Mouse (Mus musculus) thymus, adult 2 months (tissue): Measurements from ENCODE around the gene Slc39a1. TPM values are rescaled to one million over a fixed set of nuclear protein-coding genes. Genes with fewer than 3 reads are reported as not detected.

Experiments
- DNase-seq: peaks from one replicate; pipeline ENCODE4 v3.0.0; 2021
- H3K27ac ChIP-seq: fragments of 200-500 bp; 2 replicates; pipeline ENCODE4 v1.5.1; 2012; ENCODE audit warnings: low read length, control low read depth; ENCODE audit not compliant: control insufficient read depth, insufficient read depth
- H3K27me3 ChIP-seq: fragments of 200-500 bp; 2 replicates; pipeline ENCODE4 v1.6.1; 2012; ENCODE audit warnings: mild to moderate bottlenecking, low read length, moderate library complexity, mixed read lengths; ENCODE audit not compliant: control insufficient read depth, insufficient read depth
- H3K36me3 ChIP-seq: fragments of 200-500 bp; 2 replicates; pipeline ENCODE4 v1.6.1; 2012; ENCODE audit warnings: mild to moderate bottlenecking, low read length, moderate library complexity; ENCODE audit not compliant: control insufficient read depth, insufficient read depth
- H3K4me1 ChIP-seq: fragments of 200-500 bp; replicated peaks from 2 replicates; pipeline ENCODE4 v1.6.1; 2012; ENCODE audit warnings: low read length; ENCODE audit not compliant: control insufficient read depth, insufficient read depth
- H3K4me3 ChIP-seq: fragments of 200-500 bp; 2 replicates; pipeline ENCODE4 v1.5.1; 2012; ENCODE audit warnings: mild to moderate bottlenecking, low read length, control low read depth, moderate library complexity; ENCODE audit not compliant: control insufficient read depth, insufficient read depth
- CTCF ChIP-seq: fragments of 200-500 bp; IDR thresholded peaks from 2 replicates; pipeline ENCODE4 v1.5.1; 2012; ENCODE audit warnings: mild to moderate bottlenecking, control low read depth, low read length, moderate library complexity, borderline replicate concordance; ENCODE audit not compliant: control insufficient read depth, poor library complexity, insufficient read depth; ENCODE audit errors: extremely low read depth
- POLR2A ChIP-seq: fragments of 200-500 bp; IDR thresholded peaks from 2 replicates; pipeline ENCODE4 v1.6.1; 2012; ENCODE audit warnings: mild to moderate bottlenecking, low read length, control low read depth, moderate library complexity; ENCODE audit not compliant: control insufficient read depth, poor library complexity, insufficient read depth; ENCODE audit errors: extremely low read depth
- WGBS: fragments of 180-500 bp; shearing (Covaris S2); methylation state at CpG from one replicate; pipeline ENCODE4 v1.1.7; 2018; 5-methylcytosine and 5-hydroxymethylcytosine counted together
- polyA plus RNA-seq: library from polyadenylated mRNA; depleted of rRNA; stranded (reverse); fragments of >200 nt; gene quantifications from 2 replicates; pipeline ENCODE4 v1.2.3, GENCODE M21; 2012

Gene Slc39a1
- polyA plus RNA-seq, 1 experiment, result 68.5 TPM

DNA sequence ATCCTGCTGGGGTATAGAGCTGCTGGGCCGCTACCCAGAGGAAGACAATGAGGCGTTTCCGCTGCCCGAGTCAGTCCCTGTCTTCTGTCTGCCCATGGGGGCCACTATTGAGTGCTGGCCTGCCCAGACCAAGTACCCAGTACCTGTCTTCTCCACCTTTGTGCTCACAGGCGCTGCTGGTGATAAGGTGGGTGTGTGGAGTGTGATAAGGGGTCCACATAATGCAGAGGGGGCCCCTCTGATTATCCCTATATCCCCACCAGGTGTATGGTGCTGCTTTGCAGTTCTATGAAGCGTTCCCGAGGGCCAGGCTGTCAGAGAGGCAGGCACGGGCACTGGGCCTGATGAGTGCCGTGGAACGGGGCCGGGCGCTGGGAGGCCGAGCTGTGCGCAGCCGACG lies 21.0 kb downstream of the Slc39a1 start:
- 97% methylated on average over 16 of the region's 16 CpGs for WGBS
- H3K36me3 ChIP-seq, result peaks cover 39% of the 10 kb centered on the region
- TF ChIP-seq POLR2A (no peak), CTCF (no peak)
- DNase-seq, result no peak
- H3K27ac ChIP-seq, result no peak overlapping the region
- no peaks in the 10 kb centered on the region for H3K27me3 ChIP-seq
- H3K4me3 ChIP-seq, result no peak overlapping the region
- H3K4me1 ChIP-seq, result peaks cover 12% of the 10 kb centered on the region

DNA sequence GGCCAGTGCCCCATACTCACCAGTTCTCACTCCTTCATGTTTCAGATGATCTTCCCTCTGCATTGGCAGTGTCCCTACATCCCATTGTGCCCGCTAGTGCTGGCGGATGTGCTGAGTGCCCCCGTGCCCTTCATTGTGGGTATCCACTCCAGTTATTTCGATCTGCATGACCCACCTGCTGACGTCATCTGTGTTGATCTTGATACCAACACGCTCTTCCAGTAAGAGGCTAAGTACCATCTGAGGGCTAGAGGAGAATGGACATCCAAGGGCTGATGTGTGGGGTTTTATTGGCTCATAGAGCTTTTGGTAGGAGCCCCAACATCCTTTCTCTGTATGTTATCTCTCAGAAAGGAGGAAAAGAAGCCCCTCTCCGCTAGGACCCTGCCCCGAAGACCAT lies 22.8 kb downstream of the Slc39a1 start:
- Histone ChIP-seq H3K27ac (no peak overlapping the region), H3K4me1 (peaks cover 10% of the 10 kb centered on the region), H3K27me3 (no peaks in the 10 kb centered on the region), H3K4me3 (no peak overlapping the region), H3K36me3 (peaks cover 57% of the 10 kb centered on the region)
- no peak for DNase-seq
- no peak for TF ChIP-seq POLR2A
- no peak for TF ChIP-seq CTCF
- 98% methylated on average over 8 of the region's 8 CpGs for WGBS

DNA sequence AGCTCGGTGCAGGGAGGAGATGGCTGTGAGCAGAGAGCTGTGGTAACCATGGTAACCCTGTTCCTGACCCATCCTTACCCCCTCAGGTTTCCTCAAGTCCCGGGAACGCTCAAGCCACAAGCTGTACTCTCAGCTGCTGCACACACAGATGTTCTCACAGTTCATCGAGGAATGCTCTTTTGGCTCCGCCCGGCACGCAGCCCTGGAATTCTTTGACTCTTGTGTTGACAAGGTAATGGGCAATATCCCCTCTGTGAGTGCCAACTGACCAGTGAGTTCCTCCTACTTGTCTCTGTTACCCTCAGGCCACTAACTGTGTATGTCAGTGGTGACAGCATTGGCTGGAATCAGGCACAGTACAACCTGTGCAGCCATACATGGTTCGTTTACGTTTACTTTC lies 24.2 kb downstream of the Slc39a1 start:
- Histone ChIP-seq H3K36me3 (peaks cover 71% of the 10 kb centered on the region), H3K4me1 (peaks cover 9% of the 10 kb centered on the region), H3K4me3 (no peak overlapping the region), H3K27ac (no peak overlapping the region), H3K27me3 (no peaks in the 10 kb centered on the region)
- WGBS, result 94% methylated on average over 9 of the region's 9 CpGs
- DNase-seq, result no peak
- TF ChIP-seq POLR2A (no peak), CTCF (no peak)

GRCm38 (mm10) chr3:90273855-90274254 lies 25.9 kb downstream of the Slc39a1 start:
- Histone ChIP-seq H3K4me1 (no peaks in the 10 kb centered on the region), H3K27me3 (no peaks in the 10 kb centered on the region), H3K36me3 (peaks cover 87% of the 10 kb centered on the region), H3K4me3 (no peak overlapping the region), H3K27ac (no peak overlapping the region)
- 97% methylated on average over 22 of the region's 22 CpGs for WGBS
- TF ChIP-seq POLR2A (no peak), CTCF (no peak)
- DNase-seq, result no peak

GRCm38 (mm10) chr3:90275286-90275685 lies 27.3 kb downstream of the Slc39a1 start:
- TF ChIP-seq CTCF (no peak), POLR2A (no peak)
- Histone ChIP-seq H3K27ac (no peak overlapping the region), H3K36me3 (peaks cover 99% of the 10 kb centered on the region), H3K4me1 (no peaks in the 10 kb centered on the region), H3K4me3 (no peak overlapping the region), H3K27me3 (no peaks in the 10 kb centered on the region)
- DNase-seq, result no peak
- WGBS, result 96% methylated on average over 11 of the region's 11 CpGs

DNA sequence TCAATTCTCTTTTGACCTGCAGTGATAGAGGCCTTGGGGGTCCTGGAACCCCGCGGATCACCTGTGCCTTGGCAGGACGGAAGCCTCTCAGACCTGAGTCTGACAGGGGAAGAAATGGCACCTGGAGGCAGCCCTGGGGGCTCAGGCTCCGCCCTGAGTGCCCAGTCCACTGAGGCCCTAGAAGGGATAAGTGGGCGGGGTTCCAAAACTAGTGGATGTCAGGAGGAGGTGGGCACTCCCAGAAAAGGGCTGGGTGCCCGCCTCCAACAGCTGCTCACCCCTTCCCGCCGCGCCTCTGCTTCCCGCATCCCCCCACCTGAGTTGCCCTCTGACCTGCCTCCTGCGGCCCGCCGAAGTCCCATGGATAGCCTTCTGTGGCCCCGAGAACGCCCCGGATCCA lies 28.9 kb downstream of the Slc39a1 start:
- WGBS, result 95% methylated on average over 16 of the region's 16 CpGs
- TF ChIP-seq CTCF, result no peak
- no peak for TF ChIP-seq POLR2A
- Histone ChIP-seq H3K4me3 (no peak overlapping the region), H3K4me1 (no peaks in the 10 kb centered on the region), H3K36me3 (peaks cover 90% of the 10 kb centered on the region), H3K27ac (no peak overlapping the region), H3K27me3 (no peaks in the 10 kb centered on the region)
- no peak for DNase-seq

- Histone ChIP-seq H3K27me3 (no peaks in the 10 kb centered on the region), H3K4me3 (no peak overlapping the region), H3K27ac (no peak overlapping the region), H3K36me3 (peaks cover 81% of the 10 kb centered on the region), H3K4me1 (no peaks in the 10 kb centered on the region)
- TF ChIP-seq CTCF, result no peak
- no peak for TF ChIP-seq POLR2A
- DNase-seq, result no peak
- WGBS, result 97% methylated on average over 9 of the region's 9 CpGs
Measured at GRCm38 (mm10) chr3:90277793-90278192, 29.8 kb downstream of the Slc39a1 start.
